Mouse (Mus musculus) granulocyte monocyte progenitor cell, adult 5-6 weeks (primary cell): ENCODE data around the gene Gm10665. TPM values are rescaled to one million over a fixed set of nuclear protein-coding genes. Genes with fewer than 3 reads are reported as not detected.
"Not testable (repeated sequence)": the region's sequence is repeated elsewhere in the genome, so short reads cannot be mapped to it uniquely, and the experiment has no call there.

Experiments used
- ATAC-seq: replicated peaks from 2 replicates; pipeline ENCODE4 v1.8.0; 2016; ENCODE audit warnings: mild to moderate bottlenecking, moderate TSS enrichment, inconsistent platforms; ENCODE audit not compliant: poor library complexity, severe bottlenecking
- total RNA-seq, 2 experiments: library from RNA; stranded (forward) in 1 of 2; stranded (reverse) in 1 of 2; fragments of 200-712, 200-1000 nt in 1 of 2; fragments of >200 nt in 1 of 2; fragmentation: Nextera tagmentation in 1 of 2; gene quantifications; 2 replicates each; pipeline ENCODE4 v1.2.3; 2014 to 2017

The Gm10665 gene
- not detected in 2 replicates for total RNA-seq (2014; fragmentation: Nextera tagmentation)
- not detected in 2 replicates for total RNA-seq (2017)

DNA sequence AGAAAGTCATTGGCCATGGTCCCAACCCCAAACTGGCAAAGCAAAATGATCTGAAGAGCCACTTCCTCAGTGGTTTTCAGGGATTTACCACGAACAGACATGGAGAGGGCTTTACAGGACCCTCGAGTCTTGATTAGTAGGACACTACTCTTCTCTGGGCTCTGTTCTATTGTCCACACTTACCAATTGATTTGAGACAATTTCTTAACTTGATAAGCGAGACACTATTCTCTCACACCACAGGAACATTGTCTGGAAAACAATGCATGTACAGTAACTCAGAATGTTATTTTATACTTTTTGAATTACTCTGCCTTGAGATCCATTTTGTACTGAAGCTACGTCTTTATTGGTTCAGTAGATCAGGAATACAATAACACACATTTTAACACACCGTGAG, at the start of gene Gm10665:
TSS of gene Gm10665 (minus strand) at position 101 of the 400 bp plus-strand sequence.
- not testable (repeated sequence) for ATAC-seq

DNA sequence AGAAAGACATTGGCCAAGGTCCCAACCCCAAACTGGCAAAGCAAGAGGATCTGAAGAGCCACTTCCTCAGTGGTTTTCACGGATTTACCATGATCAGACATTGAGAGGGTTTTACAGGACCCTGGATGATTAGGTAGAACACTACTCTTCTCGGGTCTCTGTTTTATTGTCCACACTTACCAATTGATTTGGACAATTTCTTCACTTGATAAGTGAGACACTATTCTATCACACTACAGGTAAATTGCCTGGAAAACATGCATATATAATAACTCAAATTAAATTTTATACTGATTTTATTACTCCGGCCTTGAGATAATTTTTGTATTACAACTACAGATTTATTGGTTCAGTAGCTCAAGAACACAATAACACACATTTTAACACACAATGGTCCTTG, 35.7 kb upstream of the Gm10665 start, which contains the start of gene Vmn1r151:
TSS of gene Vmn1r151 (minus strand) at position 101 of the 400 bp plus-strand sequence.
- ATAC-seq: not testable (repeated sequence)

DNA sequence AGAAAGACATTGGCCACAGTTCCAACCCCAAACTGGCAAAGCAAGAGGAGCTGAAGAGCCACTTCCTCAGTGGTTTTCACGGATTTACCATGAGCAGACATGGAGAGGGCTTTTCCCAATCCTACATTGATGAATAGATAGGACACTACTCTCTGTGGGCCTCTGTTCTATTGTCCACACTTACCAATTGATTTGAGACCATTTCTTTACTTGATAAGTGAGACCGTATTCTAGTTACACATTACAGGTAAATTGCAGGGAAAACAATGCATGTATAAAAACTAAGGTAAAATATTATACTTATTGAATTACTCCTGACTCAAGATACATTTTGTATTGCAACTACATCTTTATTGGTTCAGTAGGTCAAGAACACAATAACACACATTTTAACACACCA, 25.7 kb downstream of the Gm10665 start, which contains the start of gene Vmn1r149:
TSS of gene Vmn1r149 (minus strand) at position 101 of the 400 bp plus-strand sequence.
- not testable (repeated sequence) for ATAC-seq

DNA sequence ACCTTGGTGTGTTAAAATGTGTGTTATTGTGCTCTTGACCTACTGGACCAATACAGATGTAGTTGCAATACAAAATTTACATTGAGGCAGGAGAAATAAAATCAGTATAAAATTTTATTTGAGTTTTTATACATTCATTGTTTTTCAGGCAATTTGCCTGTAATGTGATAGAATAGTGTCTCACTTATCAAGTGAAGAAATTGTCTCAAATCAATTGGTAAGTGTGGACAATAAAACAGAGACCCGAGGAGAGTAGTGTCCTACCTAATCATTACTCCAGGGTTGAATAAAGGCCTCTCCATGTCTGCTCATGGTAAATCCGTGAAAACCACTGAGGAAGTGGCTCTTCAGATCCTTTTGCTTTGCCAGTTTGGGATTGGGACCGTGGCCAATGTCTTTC, 50.6 kb downstream of the Gm10665 start, which contains the start of gene Vmn1r148:
TSS of gene Vmn1r148 (plus strand) at position 301 of the 400 bp plus-strand sequence.
- ATAC-seq: not testable (repeated sequence)

Other genes with a start within 250 kb of the Gm10665 start
- not detected in 2 replicates for gene Gm8453, start 234.6 kb downstream of the Gm10665 start, total RNA-seq (2014; fragmentation: Nextera tagmentation)
- gene Gm8453, start 234.6 kb downstream of the Gm10665 start, total RNA-seq (2017): not detected in 2 replicates
- gene Gm4187, start 134.4 kb downstream of the Gm10665 start, total RNA-seq (2014; fragmentation: Nextera tagmentation): not detected in 2 replicates
- not detected in 2 replicates for gene Gm4187, start 134.4 kb downstream of the Gm10665 start, total RNA-seq (2017)
- not detected in 2 replicates for gene Gm8660, start 93.0 kb downstream of the Gm10665 start, total RNA-seq (2014; fragmentation: Nextera tagmentation)
- gene Gm8660, start 93.0 kb downstream of the Gm10665 start, total RNA-seq (2017): not detected in 2 replicates
- gene Vmn1r148, start 50.5 kb downstream of the Gm10665 start, total RNA-seq (2014; fragmentation: Nextera tagmentation): not detected in 2 replicates
- gene Vmn1r148, start 50.5 kb downstream of the Gm10665 start, total RNA-seq (2017): not detected in 2 replicates
- not detected in 2 replicates for gene Vmn1r149, start 25.8 kb downstream of the Gm10665 start, total RNA-seq (2014; fragmentation: Nextera tagmentation)
- not detected in 2 replicates for gene Vmn1r149, start 25.8 kb downstream of the Gm10665 start, total RNA-seq (2017)
- gene Vmn1r151, start 35.6 kb upstream of the Gm10665 start, total RNA-seq (2014; fragmentation: Nextera tagmentation): not detected in 2 replicates
- not detected in 2 replicates for gene Vmn1r151, start 35.6 kb upstream of the Gm10665 start, total RNA-seq (2017)
- not detected in 2 replicates for gene Vmn1r152, start 58.9 kb upstream of the Gm10665 start, total RNA-seq (2014; fragmentation: Nextera tagmentation)
- not detected in 2 replicates for gene Vmn1r152, start 58.9 kb upstream of the Gm10665 start, total RNA-seq (2017)
- not detected in 2 replicates for gene Gm8677, start 70.8 kb upstream of the Gm10665 start, total RNA-seq (2014; fragmentation: Nextera tagmentation)
- gene Gm8677, start 70.8 kb upstream of the Gm10665 start, total RNA-seq (2017): not detected in 2 replicates
- gene Gm4201, start 101.3 kb upstream of the Gm10665 start, total RNA-seq (2014; fragmentation: Nextera tagmentation): not detected in 2 replicates
- gene Gm4201, start 101.3 kb upstream of the Gm10665 start, total RNA-seq (2017): not detected in 2 replicates
- gene Gm4565, start 124.1 kb upstream of the Gm10665 start, total RNA-seq (2014; fragmentation: Nextera tagmentation): not detected in 2 replicates
- gene Gm4565, start 124.1 kb upstream of the Gm10665 start, total RNA-seq (2017): not detected in 2 replicates
- gene Vmn1r155, start 193.9 kb upstream of the Gm10665 start, total RNA-seq (2014; fragmentation: Nextera tagmentation): not detected in 2 replicates
- not detected in 2 replicates for gene Vmn1r155, start 193.9 kb upstream of the Gm10665 start, total RNA-seq (2017)
- gene Gm8693, start 228.2 kb upstream of the Gm10665 start, total RNA-seq (2014; fragmentation: Nextera tagmentation): not detected in 2 replicates
- not detected in 2 replicates for gene Gm8693, start 228.2 kb upstream of the Gm10665 start, total RNA-seq (2017)